Mouse (Mus musculus) left cerebral cortex, adult 2 months (tissue): ENCODE measurements around the gene Actl11. TPM values are rescaled to one million over a fixed set of nuclear protein-coding genes. Genes with fewer than 3 reads are reported as not detected.

Source experiments
- DNase-seq, 2 experiments: peaks; one replicate each; pipeline ENCODE4 v3.0.0; 2021 to 2022; ENCODE audit warnings: low spot score in 2 of 2, mixed read lengths in 1 of 2; ENCODE audit errors: extremely low spot score in 1 of 2
- H3K27ac ChIP-seq: fragments of 200-600 bp; 2 replicates; pipeline ENCODE4 v1.8.1; 2022
- H3K4me3 ChIP-seq: fragments of 200-600 bp; 2 replicates; pipeline ENCODE4 v1.8.1; 2022
- CTCF ChIP-seq: fragments of 200-600 bp; IDR thresholded peaks from 2 replicates; pipeline ENCODE4 v1.8.1; 2022; ENCODE audit warnings: antibody characterized with exemption, mild to moderate bottlenecking, moderate library complexity
- intact Hi-C: fragments of 180-260 bp; cut with DNase I; formaldehyde crosslinking; loops from one replicate; pipeline ENCODE4 v1.15.1; 2025
- long read RNA-seq, 2 experiments: library from polyadenylated mRNA; stranded (forward); transcript quantifications; one replicate each; pipeline ENCODE4 v2.0.0; 2021; ENCODE audit warnings: borderline mapping rate in 2 of 2
- total RNA-seq, 2 experiments: library from RNA; stranded (reverse); gene quantifications; 2 replicates each; pipeline ENCODE4 v1.2.3; 2021

Actl11 gene
- not detected for total RNA-seq
- long read RNA-seq, experiment 1 = 0 reads
- long read RNA-seq, experiment 2 = 0 reads

GRCm38 (mm10) chr9:107928169-107928568 is at the start of gene Actl11:
Gene Actl11, plus strand, starts transcription at chr9:107928469.
- intact Hi-C loops = no loop called here
- TF ChIP-seq CTCF = no peak
- DNase-seq = no peak
- Histone ChIP-seq H3K4me3 (no peak within 1 kb of the TSS), H3K27ac (no peak within 1 kb of the TSS; the same call in 1 of the 2 replicates)

- H3K4me3 ChIP-seq = no peak overlapping the region
- TF ChIP-seq CTCF = no peak
- intact Hi-C loops = loop anchor here (5.0 kb wide), 1 partner anchor 193 kb away; no protein-coding TSS in a partner anchor
- DNase-seq = no peak
- no peak overlapping the region for H3K27ac ChIP-seq
Observed at GRCm38 (mm10) chr9:107880411-107880810, 47.9 kb upstream of the Actl11 start.

- no peak for TF ChIP-seq CTCF
- peak; percentile 84 to 87 for DNase-seq
- Histone ChIP-seq H3K27ac (peak within 1 kb of the TSS; percentile 90), H3K4me3 (peak within 1 kb of the TSS; percentile 73)
- intact Hi-C loops = no loop called here
Observed at GRCm38 (mm10) chr9:107887804-107888266, 40.4 kb upstream of the Actl11 start, which contains the start of gene Mon1a. Gene Mon1a, plus strand, starts transcription at chr9:107888151.

- Histone ChIP-seq H3K27ac (peak overlapping the region; percentile 90), H3K4me3 (peak overlapping the region; percentile 73)
- DNase-seq = no peak
- intact Hi-C loops = no loop called here
- TF ChIP-seq CTCF = no peak; the same call in 1 of the 2 replicates
Observed at GRCm38 (mm10) chr9:107888267-107888850, 39.9 kb upstream of the Actl11 start.

GRCm38 (mm10) chr9:107890260-107890659 is 38.0 kb upstream of the Actl11 start:
- intact Hi-C loops = no loop called here
- Histone ChIP-seq H3K27ac (no peak overlapping the region), H3K4me3 (no peak overlapping the region)
- no peak for DNase-seq
- TF ChIP-seq CTCF = no peak

- H3K27ac ChIP-seq = no peak overlapping the region
- intact Hi-C loops = no loop called here
- DNase-seq = no peak
- H3K4me3 ChIP-seq = no peak overlapping the region
- TF ChIP-seq CTCF = peak; percentile 54
Observed at GRCm38 (mm10) chr9:107891023-107891422, 37.2 kb upstream of the Actl11 start.

GRCm38 (mm10) chr9:107898563-107898962 is 29.7 kb upstream of the Actl11 start:
- no peak overlapping the region for H3K4me3 ChIP-seq
- DNase-seq = no peak
- intact Hi-C loops = no loop called here
- no peak overlapping the region for H3K27ac ChIP-seq
- TF ChIP-seq CTCF = no peak

GRCm38 (mm10) chr9:107899855-107900254 is 28.4 kb upstream of the Actl11 start:
- no peak overlapping the region for H3K27ac ChIP-seq
- intact Hi-C loops = no loop called here
- H3K4me3 ChIP-seq = no peak overlapping the region
- TF ChIP-seq CTCF = no peak
- no peak for DNase-seq

GRCm38 (mm10) chr9:107900840-107901626 is 27.2 kb upstream of the Actl11 start:
- Histone ChIP-seq H3K4me3 (peak overlapping the region; percentile 31), H3K27ac (peak overlapping the region; percentile 3; the same call in 1 of the 2 replicates)
- intact Hi-C loops = no loop called here
- peak; percentile 82 to 84 for DNase-seq
- peak; percentile 75 for TF ChIP-seq CTCF

- intact Hi-C loops = no loop called here
- no peak for TF ChIP-seq CTCF
Observed at GRCm38 (mm10) chr9:107901627-107901914, 26.7 kb upstream of the Actl11 start.

GRCm38 (mm10) chr9:107904726-107905125 is 23.5 kb upstream of the Actl11 start:
- H3K27ac ChIP-seq = no peak overlapping the region
- peak; percentile 83 to 90 for DNase-seq
- no peak; the same call in none of the 2 replicates for TF ChIP-seq CTCF
- intact Hi-C loops = loop anchor here (1.0 kb wide), 4 partner anchors 58 to 163 kb away; no protein-coding TSS in a partner anchor
- no peak overlapping the region for H3K4me3 ChIP-seq

More at GRCm38 (mm10) chr9:107901627-107901914, 26.7 kb upstream of the Actl11 start:
- DNase-seq = no peak
- no peak overlapping the region for H3K4me3 ChIP-seq
- H3K27ac ChIP-seq = no peak overlapping the region

GRCm38 (mm10) chr9:107906252-107906966 is 21.9 kb upstream of the Actl11 start, which contains the start of gene Mst1r:
Gene Mst1r, plus strand, starts transcription at chr9:107906873.
- Histone ChIP-seq H3K27ac (no peak within 1 kb of the TSS), H3K4me3 (no peak within 1 kb of the TSS)
- TF ChIP-seq CTCF = no peak
- DNase-seq = no peak
- intact Hi-C loops = no loop called here
